Mouse (Mus musculus) lung, adult 2 months (tissue): ENCODE measurements around the gene Atp2c2.

Experiments used
- CTCF ChIP-seq: fragments of 200-500 bp; IDR thresholded peaks from 2 replicates; pipeline ENCODE4 v1.5.1; 2011; ENCODE audit warnings: mild to moderate bottlenecking, low read length, control low read depth; ENCODE audit not compliant: insufficient read depth
- POLR2A ChIP-seq: fragments of 200-500 bp; IDR thresholded peaks from 2 replicates; pipeline ENCODE4 v1.6.1; 2011; ENCODE audit warnings: low read depth, mild to moderate bottlenecking, control low read depth, low read length, borderline replicate concordance; ENCODE audit errors: extremely low read depth

DNA sequence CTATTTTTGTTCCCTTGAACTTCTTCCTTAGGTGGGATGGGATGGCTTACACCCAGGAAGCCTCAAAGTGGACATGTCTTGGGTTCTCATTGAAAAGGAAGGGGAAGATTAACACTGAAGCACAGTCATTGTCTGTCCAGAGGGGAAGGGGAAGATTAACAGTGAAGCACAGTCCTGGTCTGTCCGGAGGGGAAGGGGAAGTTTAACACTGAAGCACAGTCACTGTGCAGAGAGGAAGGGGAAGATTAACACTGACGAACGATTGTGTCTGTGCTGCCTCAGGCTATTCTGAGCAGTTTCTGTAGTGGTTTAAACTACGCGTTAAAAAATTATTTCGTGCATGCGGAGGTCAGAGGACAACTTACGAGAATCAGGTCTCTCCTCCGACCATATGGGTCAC, 7.3 kb downstream of the Atp2c2 start:
- no peak for TF ChIP-seq POLR2A
- no peak for TF ChIP-seq CTCF
